Mouse (Mus musculus) lung, postnatal 10 days (tissue): Measurements from ENCODE around the gene Cks1b.
A peak's percentile ranks its signal among the peaks of the same experiment; 100 is the strongest.

Experiments
- DNase-seq: peaks from one replicate; pipeline ENCODE4 v3.0.0; 2021

The Cks1b gene

GRCm38 (mm10) chr3:89380291-89380690 is 37.9 kb downstream of the Cks1b start:
- DNase-seq = no peak

- no peak for DNase-seq
Observed at GRCm38 (mm10) chr3:89379388-89380131, 38.6 kb downstream of the Cks1b start.

- DNase-seq = peak; percentile 86
Observed at GRCm38 (mm10) chr3:89378394-89379067, 39.7 kb downstream of the Cks1b start.

GRCm38 (mm10) chr3:89377831-89378230 is 40.4 kb downstream of the Cks1b start:
- no peak for DNase-seq

GRCm38 (mm10) chr3:89373581-89374231 is 44.5 kb downstream of the Cks1b start:
- DNase-seq = no peak

GRCm38 (mm10) chr3:89367338-89367737 is 50.8 kb downstream of the Cks1b start:
- no peak for DNase-seq

- no peak for DNase-seq
Observed at GRCm38 (mm10) chr3:89365486-89366414, 52.4 kb downstream of the Cks1b start.
